Mouse (Mus musculus) macrophage (primary cell): Measurements from ENCODE around the gene Grem2. TPM values are rescaled to one million over a fixed set of nuclear protein-coding genes. Genes with fewer than 3 reads are reported as not detected.

Experiments
- H3K27ac ChIP-seq: fragments of 350-480 bp; formaldehyde crosslinking; 2 replicates; pipeline ENCODE4 v1.9.0; 2021
- H3K36me3 ChIP-seq: fragments of 350-480 bp; formaldehyde crosslinking; 2 replicates; pipeline ENCODE4 v1.9.0; 2021; ENCODE audit errors: inconsistent target
- H3K4me3 ChIP-seq: fragments of 350-480 bp; formaldehyde crosslinking; 2 replicates; pipeline ENCODE4 v1.9.0; 2021; ENCODE audit errors: inconsistent target
- H3K79me2 ChIP-seq: fragments of 350-480 bp; formaldehyde crosslinking; 2 replicates; pipeline ENCODE4 v1.9.0; 2021; ENCODE audit errors: inconsistent target
- WGBS: methylation state at CpG from one replicate; pipeline ENCODE4 v1.1.7; 2026; ENCODE audit warnings: inconsistent platforms; ENCODE audit not compliant: missing documents; 5-methylcytosine and 5-hydroxymethylcytosine counted together
- polyA plus RNA-seq: library from polyadenylated mRNA; stranded (reverse); fragments of 250-400 nt; gene quantifications from 3 replicates; pipeline ENCODE4 v1.2.4, GENCODE M21; 2018; ENCODE audit warnings: inconsistent platforms

The Grem2 gene
- polyA plus RNA-seq, 1 experiment from 2014 or later: not detected

DNA sequence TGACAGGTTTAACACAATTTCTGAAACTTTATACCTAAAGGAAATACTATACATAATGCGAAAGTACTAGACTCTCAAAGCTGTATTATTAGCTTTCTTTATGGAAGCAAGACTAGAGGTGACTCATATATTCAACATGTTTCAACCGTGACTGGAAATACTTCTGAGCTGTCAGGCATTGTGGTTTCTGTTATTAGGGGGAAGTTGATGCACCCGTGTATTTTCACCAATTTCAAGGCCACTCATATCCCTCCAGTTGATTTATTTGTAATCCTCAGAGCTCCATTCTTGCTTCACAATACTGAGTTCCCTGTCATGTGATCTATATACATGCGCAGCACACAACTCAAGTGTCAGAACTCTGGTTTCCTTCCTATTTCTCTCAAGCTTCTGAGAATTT lies 46.4 kb downstream of the Grem2 start:
- Histone ChIP-seq H3K27ac (no peak overlapping the region), H3K79me2 (no peaks in the 10 kb centered on the region), H3K36me3 (no peaks in the 10 kb centered on the region), H3K4me3 (no peak overlapping the region)
- WGBS: 15% methylated on average over 4 of the region's 4 CpGs

DNA sequence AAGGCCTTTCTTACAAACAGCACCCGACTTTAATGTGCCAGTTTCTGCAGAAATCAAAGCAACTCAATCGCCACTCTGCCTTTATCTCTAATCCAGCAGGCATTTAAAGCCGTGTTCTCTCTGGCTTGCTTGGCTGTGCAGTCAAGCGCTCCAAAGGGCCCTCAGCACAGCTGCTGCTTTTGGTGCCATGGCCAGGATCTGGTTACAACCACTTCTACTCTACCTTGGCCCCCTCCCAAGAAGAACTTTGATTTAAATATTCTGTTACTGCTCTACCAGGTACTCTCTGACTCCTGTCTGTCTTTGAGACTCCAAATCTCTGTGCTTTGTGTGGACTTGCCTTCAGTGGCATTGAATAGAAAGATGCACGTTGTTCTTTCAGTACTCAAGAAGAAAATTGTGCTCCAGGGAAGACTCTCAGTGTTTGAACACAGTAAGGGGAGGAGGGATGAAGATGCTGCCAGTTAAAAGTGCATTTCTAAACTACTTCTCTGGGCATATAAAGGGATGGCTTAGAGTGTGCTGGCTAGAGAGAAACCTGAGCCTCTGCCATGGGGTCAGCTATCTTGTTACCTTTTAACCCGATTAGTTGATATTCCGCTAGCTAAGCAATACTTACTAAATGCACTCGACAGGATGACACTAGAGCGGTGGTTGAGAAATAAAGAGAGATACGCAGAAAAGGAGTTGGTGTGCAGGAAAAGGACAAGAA lies 61.1 kb downstream of the Grem2 start:
- WGBS: 94% methylated on average over 10 of the region's 10 CpGs
- Histone ChIP-seq H3K36me3 (no peaks in the 10 kb centered on the region), H3K27ac (no peak overlapping the region), H3K79me2 (no peaks in the 10 kb centered on the region), H3K4me3 (no peak overlapping the region)

DNA sequence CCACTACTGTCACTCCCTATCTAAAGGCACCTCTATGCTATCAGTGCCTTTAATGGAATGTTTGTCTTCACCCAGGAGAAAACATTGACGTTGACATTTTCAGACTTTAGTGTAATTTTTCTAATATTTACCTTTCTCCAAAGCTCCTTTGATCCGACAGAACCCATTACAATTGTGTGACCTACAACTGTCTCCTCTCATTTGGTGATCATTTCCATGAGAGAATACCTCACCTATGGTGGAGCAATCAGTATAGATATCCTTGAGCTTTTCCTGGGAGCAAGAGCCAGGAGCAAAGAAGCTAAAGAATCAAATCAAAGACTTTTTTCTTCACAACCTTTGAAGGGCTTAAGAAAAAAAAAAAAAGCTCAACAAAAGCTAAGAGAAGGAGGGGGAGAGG lies 65.4 kb downstream of the Grem2 start:
- H3K4me3 ChIP-seq: no peak overlapping the region
- WGBS: 78% methylated on average over 2 of the region's 2 CpGs
- no peak overlapping the region for H3K27ac ChIP-seq
- no peaks in the 10 kb centered on the region for H3K36me3 ChIP-seq
- no peaks in the 10 kb centered on the region for H3K79me2 ChIP-seq

DNA sequence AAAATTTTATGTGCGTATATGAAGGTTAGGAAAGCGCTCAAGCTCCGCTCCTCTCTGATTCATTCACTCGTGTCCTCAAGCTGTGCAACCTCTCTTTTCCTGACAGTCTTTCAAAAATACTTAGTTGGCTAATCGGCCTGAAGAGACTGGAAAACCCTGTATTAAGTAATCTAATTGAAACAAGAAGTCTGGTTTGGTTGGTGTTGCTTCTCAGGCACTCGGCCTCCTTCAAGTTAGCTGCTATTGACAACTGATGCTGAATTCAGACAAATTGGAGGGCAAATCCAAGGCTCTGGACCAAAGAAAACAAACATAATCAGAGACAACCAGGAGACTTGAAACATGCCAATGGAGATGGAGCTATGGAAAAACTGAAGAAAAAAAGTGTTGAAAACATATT lies 76.8 kb downstream of the Grem2 start:
- WGBS: 92% methylated on average over 6 of the region's 6 CpGs
- H3K4me3 ChIP-seq: no peak overlapping the region
- H3K36me3 ChIP-seq: no peaks in the 10 kb centered on the region
- H3K27ac ChIP-seq: no peak overlapping the region
- H3K79me2 ChIP-seq: no peaks in the 10 kb centered on the region

DNA sequence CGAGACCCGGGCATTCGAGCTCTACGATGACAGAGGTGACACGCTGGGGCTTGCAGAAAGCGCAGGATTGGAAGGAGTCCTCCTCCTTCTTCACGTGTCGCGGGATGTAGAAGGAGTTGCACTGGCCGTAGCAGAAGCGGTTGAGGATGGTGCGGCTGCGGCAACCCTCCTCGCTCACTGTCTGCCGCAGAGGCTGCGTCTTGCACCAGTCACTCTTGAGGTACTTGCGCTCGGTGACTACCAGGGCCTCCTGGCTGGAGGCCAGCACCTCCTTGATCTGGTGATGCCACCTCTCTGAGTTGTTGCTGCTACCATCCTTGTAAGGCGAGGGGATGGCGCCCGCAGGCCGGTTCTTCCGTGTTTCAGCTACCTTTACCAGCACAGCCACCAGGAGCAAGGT lies 84.8 kb downstream of the Grem2 start:
- H3K36me3 ChIP-seq: no peaks in the 10 kb centered on the region
- H3K27ac ChIP-seq: no peak overlapping the region
- 96% methylated on average over 17 of the region's 23 CpGs for WGBS
- no peaks in the 10 kb centered on the region for H3K79me2 ChIP-seq
- H3K4me3 ChIP-seq: no peak overlapping the region

- H3K4me3 ChIP-seq: no peak overlapping the region
- 46% methylated on average over 8 of the region's 8 CpGs for WGBS
- no peaks in the 10 kb centered on the region for H3K79me2 ChIP-seq
- H3K27ac ChIP-seq: no peak overlapping the region
- no peaks in the 10 kb centered on the region for H3K36me3 ChIP-seq
Observed at GRCm38 (mm10) chr1:174826562-174826961, 95.1 kb downstream of the Grem2 start.

DNA sequence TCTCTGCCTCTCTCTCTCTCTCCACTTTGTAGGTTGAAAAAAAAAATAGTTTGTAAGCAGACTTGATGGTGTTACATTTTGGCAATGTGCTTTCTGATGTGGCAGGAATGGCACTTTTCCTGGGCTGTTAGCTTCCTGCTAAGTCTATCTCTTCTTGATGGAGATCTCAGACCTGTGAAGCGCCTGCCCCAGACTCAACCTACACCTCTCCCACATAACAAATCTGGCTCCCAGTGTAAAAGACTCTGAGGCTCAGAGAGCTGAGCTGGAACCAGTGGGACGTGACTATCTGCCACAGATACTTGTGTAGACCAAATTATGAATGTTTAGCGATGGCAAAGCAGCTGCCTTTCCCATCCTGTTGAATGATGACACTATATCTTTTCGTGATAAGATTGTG lies 109.8 kb downstream of the Grem2 start:
- no peaks in the 10 kb centered on the region for H3K79me2 ChIP-seq
- no peak overlapping the region for H3K4me3 ChIP-seq
- 76% methylated on average over 4 of the region's 4 CpGs for WGBS
- no peak overlapping the region for H3K27ac ChIP-seq
- no peaks in the 10 kb centered on the region for H3K36me3 ChIP-seq

DNA sequence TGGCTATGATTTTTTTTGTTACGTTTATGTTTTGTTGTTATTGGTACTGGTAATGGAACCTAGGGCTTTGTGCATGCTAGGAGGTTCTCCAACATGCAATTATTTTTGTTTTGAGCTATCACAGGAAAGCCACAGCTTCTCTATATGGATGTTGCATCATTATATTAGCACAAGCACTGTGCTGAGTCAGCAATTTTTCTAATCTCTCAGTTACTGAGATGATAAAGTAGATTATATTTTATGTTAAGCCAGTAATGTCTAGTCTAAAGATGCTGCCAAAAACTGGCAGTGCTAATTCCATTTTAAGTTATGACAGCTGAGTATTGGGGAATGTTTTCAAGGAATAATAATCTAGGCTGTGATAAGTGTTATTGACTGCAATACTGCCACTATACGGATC lies 133.0 kb downstream of the Grem2 start:
- H3K36me3 ChIP-seq: no peaks in the 10 kb centered on the region
- no peaks in the 10 kb centered on the region for H3K79me2 ChIP-seq
- H3K27ac ChIP-seq: no peak overlapping the region
- WGBS: 89% methylated on average over 2 of the region's 2 CpGs
- H3K4me3 ChIP-seq: no peak overlapping the region
